Mouse (Mus musculus) ovary, adult 10 weeks (tissue): ENCODE data around the gene Crebbp. TPM values are rescaled to one million over a fixed set of nuclear protein-coding genes. Genes with fewer than 3 reads are reported as not detected.

ENCODE experiments used
- polyA plus RNA-seq: library from polyadenylated mRNA; stranded (reverse); fragments of 350-450 nt; fragmentation: Illumina TruSeq; extraction: RNeasy Lipid Tissue Mini Kit (QIAGEN cat#74804); gene quantifications from one replicate; pipeline ENCODE4 v1.2.3, GENCODE M21; 2014

Crebbp gene
- 23.4 TPM for polyA plus RNA-seq

GRCm38 (mm10) chr16:4213799-4214551, at the start of gene Crebbp:
TSS of gene Crebbp (minus strand) at chr16:4213997.

DNA sequence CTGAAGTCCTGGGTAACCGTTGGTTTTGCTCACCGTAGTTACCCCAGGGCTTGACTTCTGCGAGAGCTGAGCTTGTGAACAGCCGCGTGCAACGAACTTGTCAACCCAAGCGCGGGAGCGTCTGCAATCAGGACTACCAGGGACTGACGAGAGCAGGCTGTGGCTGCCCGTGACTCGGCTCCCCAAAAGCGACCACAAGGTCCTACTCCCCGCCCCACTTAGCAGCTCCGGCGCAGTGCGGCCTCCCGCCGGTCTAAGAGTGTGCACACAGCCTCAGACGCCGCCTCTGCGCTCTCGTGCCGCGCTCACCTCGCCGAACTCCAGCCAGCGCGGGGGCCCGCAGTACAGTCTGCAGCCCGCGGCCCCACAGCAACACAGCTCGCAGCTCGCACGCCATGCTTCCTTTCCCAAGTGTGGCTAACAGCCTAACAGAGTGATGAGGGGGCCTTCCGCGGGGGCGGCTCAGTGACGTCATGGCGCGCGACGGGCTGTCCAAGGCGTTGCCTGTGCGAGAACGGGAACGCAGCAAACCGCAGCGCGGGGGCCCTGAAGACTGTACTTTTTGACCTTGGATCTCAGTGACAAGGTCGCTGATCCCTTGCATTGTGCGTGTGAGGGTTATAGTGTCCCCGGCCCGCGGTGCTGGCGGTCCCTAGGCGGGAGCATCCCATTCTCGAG, 136.3 kb downstream of the Crebbp start, which contains the start of gene Trap1:
Gene Trap1 (minus strand): TSS at position 444 of the 678 bp plus-strand sequence.

DNA sequence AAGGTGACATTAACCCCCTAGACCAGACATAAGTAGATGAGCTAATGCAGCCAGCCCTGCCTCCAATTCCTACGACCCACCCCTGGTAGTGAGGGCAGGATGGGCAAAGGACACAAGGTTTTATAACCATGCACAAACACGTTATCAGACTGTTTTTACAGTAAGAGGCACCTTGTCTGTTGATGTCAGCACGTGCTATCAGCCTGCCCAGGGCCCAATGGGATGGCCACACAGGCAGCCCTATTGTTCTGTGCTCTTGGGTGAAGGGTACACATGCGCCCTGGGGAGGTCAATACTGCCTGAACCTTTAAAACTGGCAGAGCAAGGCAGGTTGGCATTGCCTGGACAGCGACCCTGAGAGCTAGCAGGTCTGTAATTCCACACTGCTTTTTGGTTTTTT, 177.0 kb downstream of the Crebbp start, which contains the start of gene Dnase1:
Gene Dnase1 (plus strand): TSS at position 136 of the 400 bp plus-strand sequence.

Other genes starting within 250 kb of the Crebbp start
- 0.37 TPM for gene Nlrc3, start 237.4 kb downstream of the Crebbp start, polyA plus RNA-seq
- 13.3 TPM for gene Slx4, start 210.2 kb downstream of the Crebbp start, polyA plus RNA-seq
- gene Dnase1, start 177.1 kb downstream of the Crebbp start, polyA plus RNA-seq = not detected
- 39.5 TPM for gene Trap1, start 136.2 kb downstream of the Crebbp start, polyA plus RNA-seq
- 5.9 TPM for gene Adcy9, start 206.5 kb upstream of the Crebbp start, polyA plus RNA-seq